In the genomic region with DNA sequence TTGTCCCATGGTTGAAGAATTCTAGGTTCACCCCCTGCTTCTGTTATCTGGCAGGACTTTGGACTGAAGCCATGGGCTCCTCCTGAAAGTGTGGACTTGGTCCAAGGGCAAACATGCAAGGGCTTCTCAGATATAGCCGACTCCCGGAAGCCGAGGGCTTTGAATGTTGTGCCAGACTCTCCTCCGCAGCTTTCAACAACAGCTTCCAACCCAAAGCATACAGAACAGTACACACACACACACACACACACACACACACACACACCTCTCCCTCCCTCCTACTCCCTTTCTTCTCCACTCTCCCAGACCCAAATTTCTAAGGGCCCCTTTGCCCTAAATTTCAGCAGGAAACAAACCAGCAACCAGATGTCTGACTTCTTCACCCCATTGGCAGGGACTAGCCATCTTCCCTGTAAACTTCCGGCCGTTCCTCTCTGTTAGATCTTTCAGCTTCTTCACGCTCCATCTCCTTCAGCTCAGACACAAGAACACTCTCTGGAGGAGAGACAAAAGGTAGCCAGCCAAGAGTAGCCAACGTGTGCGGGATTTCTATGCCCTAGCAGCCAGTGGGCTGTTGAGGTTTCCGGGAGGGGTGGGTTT, we compare ENCODE assay signal across 10 mouse cellular contexts. TPM values are rescaled to one million over a fixed set of nuclear protein-coding genes. Genes with fewer than 3 reads are reported as not detected.
DNase-seq lines count a peak whose midpoint lies in the region; ATAC-seq and TF ChIP-seq lines count a peak whose summit lies in the region.
"Had no signal": no experiment of that assay in that cellular context is flagged by ENCODE, and none has a peak within 500 bp of the region (broad histone marks: within the 10 kb centered on the region; RNA-seq: fewer than 3 reads in every experiment).

No protein-coding gene starts in this region.

- TF ChIP-seq POLR2A in small intestine, adult 2 months (IDR thresholded peaks at IDR 0.05; ENCODE audit: low read depth, low read length) = no peak; the same call in 1 of the 2 replicates

- H3K9me3 ChIP-seq in liver, embryonic 16.5 days (replicated peaks; ENCODE audit: control insufficient read depth, low read length) = no peaks in the 10 kb centered on the region
- no peaks in the 10 kb centered on the region for H3K9me3 ChIP-seq in heart, embryonic 13.5 days
- H3K9me3 ChIP-seq: embryonic facial prominence, embryonic 13.5 days; midbrain, embryonic 12.5 days had no signal

- 0 out of 2 replicates have a peak, but pooled peaks have one; percentile 11 for ATAC-seq in liver, embryonic 16.5 days (ENCODE audit: low read depth)
- 0 out of 2 replicates have a peak, but pooled peaks have one; percentile 15 for ATAC-seq in heart, embryonic 13.5 days (ENCODE audit: extremely low read depth, insufficient number of reproducible peaks, low FRiP score, low TSS enrichment)
- no peak for ATAC-seq in CD4-positive, CD25-positive, alpha-beta regulatory T cell, adult 4 months

- no peak overlapping the region for H3K27ac ChIP-seq in liver, embryonic 16.5 days (ENCODE audit: low read length)
- peak overlapping the region; percentile 85 for H3K27ac ChIP-seq in heart, embryonic 13.5 days (replicated peaks)
- H3K27ac ChIP-seq in small intestine, adult 2 months (ENCODE audit: insufficient read depth, low read depth, low read length) = peak overlapping the region; percentile 74
- H3K27ac ChIP-seq: embryonic facial prominence, embryonic 13.5 days; midbrain, embryonic 12.5 days had no signal

- peaks cover 4% of the 10 kb centered on the region for H3K4me1 ChIP-seq in liver, embryonic 16.5 days (ENCODE audit: control insufficient read depth, low read depth, low read length)
- peaks cover 49% of the 10 kb centered on the region for H3K4me1 ChIP-seq in heart, embryonic 13.5 days
- peaks cover 20% of the 10 kb centered on the region for H3K4me1 ChIP-seq in small intestine, adult 2 months (ENCODE audit: control insufficient read depth, insufficient read depth, insufficient read length, low read length)

- no peak overlapping the region for H3K4me2 ChIP-seq in liver, embryonic 16.5 days (ENCODE audit: low read depth, low read length)
- peak overlapping the region; percentile 24 for H3K4me2 ChIP-seq in heart, embryonic 13.5 days
- H3K4me2 ChIP-seq: embryonic facial prominence, embryonic 13.5 days; midbrain, embryonic 12.5 days had no signal

- WGBS in liver, embryonic 16.5 days (ENCODE audit: insufficient replicate concordance) = 40% methylated on average over 10 of the region's 10 CpGs
- 30% methylated on average over 10 of the region's 10 CpGs for WGBS in heart, embryonic 13.5 days
- WGBS in small intestine, adult 2 months = 23% methylated on average over 10 of the region's 10 CpGs

- no peak for DNase-seq in liver
- peak; percentile 75 for DNase-seq in kidney, postnatal 14 days
- DNase-seq in gastrocnemius, postnatal 10 days = no peak
- no peak for DNase-seq in cerebellum, postnatal 25 days

- H3K36me3 ChIP-seq in liver, embryonic 16.5 days (ENCODE audit: control insufficient read depth, insufficient read depth) = no peaks in the 10 kb centered on the region
- no peaks in the 10 kb centered on the region for H3K36me3 ChIP-seq in heart, embryonic 13.5 days
- H3K36me3 ChIP-seq in small intestine, adult 2 months (ENCODE audit: control insufficient read depth, insufficient read depth, low read length) = no peaks in the 10 kb centered on the region
- H3K36me3 ChIP-seq: embryonic facial prominence, embryonic 13.5 days; midbrain, embryonic 12.5 days had no signal

- H3K27me3 ChIP-seq in liver, embryonic 16.5 days (ENCODE audit: control insufficient read depth, insufficient read depth, low read depth, low read length) = no peaks in the 10 kb centered on the region
- H3K27me3 ChIP-seq in heart, embryonic 13.5 days (replicated peaks) = no peaks in the 10 kb centered on the region; the same call in 1 of the 2 replicates
- no peaks in the 10 kb centered on the region for H3K27me3 ChIP-seq in small intestine, adult 2 months (ENCODE audit: control insufficient read depth, insufficient read depth, low read length)
- H3K27me3 ChIP-seq: embryonic facial prominence, embryonic 13.5 days; midbrain, embryonic 12.5 days had no signal

- no peak for TF ChIP-seq CTCF in small intestine, adult 2 months (IDR thresholded peaks at IDR 0.05; ENCODE audit: extremely low read depth, insufficient read length, insufficient replicate concordance, low read depth, low read length)

- no peak overlapping the region for H3K9ac ChIP-seq in liver, embryonic 16.5 days (ENCODE audit: low read depth, low read length)
- 0 out of 2 replicates have a peak overlapping the region, but pooled peaks have one; percentile 28 for H3K9ac ChIP-seq in heart, embryonic 13.5 days
- H3K9ac ChIP-seq: embryonic facial prominence, embryonic 13.5 days; midbrain, embryonic 12.5 days had no signal

- H3K4me3 ChIP-seq in liver, embryonic 16.5 days (ENCODE audit: low read depth, low read length) = no peak overlapping the region
- H3K4me3 ChIP-seq in heart, embryonic 13.5 days = no peak overlapping the region
- H3K4me3 ChIP-seq in small intestine, adult 2 months (ENCODE audit: low read depth, low read length) = no peak overlapping the region
- H3K4me3 ChIP-seq: embryonic facial prominence, embryonic 13.5 days; midbrain, embryonic 12.5 days had no signal

RNA-seq across cellular contexts. Expression of a gene that starts 24.5 kb away (rescaled TPM):
- 4.0 and 4.3 TPM in 2 replicates for polyA plus RNA-seq in liver, embryonic 16.5 days (2015; fragmentation: Nextera tagmentation; extraction: Ambion mirVana)
- polyA plus RNA-seq in heart, embryonic 13.5 days (2015; fragmentation: Nextera tagmentation; extraction: Ambion mirVana) = 16.0 and 16.7 TPM in 2 replicates
- 2.7 and 6.3 TPM in 2 replicates for polyA plus RNA-seq in small intestine, adult 2 months (2012; rRNA removed)
- 10 to 100 TPM; 10.3 to 10.7 TPM for polyA plus RNA-seq in CD4-positive, CD25-positive, alpha-beta regulatory T cell, adult 4 months (2017; shearing (Covaris generic))
- total RNA-seq in gastrocnemius, postnatal 10 days (2021) = 10 to 100 TPM; 31.7 to 38.2 TPM
